Mouse (Mus musculus): ENCODE results near the gene Tssk3. TPM values are rescaled to one million over a fixed set of nuclear protein-coding genes. Genes with fewer than 3 reads are reported as not detected.

The Tssk3 gene
- polyA plus RNA-seq, 1 experiment from 2014 or later = not detected

DNA sequence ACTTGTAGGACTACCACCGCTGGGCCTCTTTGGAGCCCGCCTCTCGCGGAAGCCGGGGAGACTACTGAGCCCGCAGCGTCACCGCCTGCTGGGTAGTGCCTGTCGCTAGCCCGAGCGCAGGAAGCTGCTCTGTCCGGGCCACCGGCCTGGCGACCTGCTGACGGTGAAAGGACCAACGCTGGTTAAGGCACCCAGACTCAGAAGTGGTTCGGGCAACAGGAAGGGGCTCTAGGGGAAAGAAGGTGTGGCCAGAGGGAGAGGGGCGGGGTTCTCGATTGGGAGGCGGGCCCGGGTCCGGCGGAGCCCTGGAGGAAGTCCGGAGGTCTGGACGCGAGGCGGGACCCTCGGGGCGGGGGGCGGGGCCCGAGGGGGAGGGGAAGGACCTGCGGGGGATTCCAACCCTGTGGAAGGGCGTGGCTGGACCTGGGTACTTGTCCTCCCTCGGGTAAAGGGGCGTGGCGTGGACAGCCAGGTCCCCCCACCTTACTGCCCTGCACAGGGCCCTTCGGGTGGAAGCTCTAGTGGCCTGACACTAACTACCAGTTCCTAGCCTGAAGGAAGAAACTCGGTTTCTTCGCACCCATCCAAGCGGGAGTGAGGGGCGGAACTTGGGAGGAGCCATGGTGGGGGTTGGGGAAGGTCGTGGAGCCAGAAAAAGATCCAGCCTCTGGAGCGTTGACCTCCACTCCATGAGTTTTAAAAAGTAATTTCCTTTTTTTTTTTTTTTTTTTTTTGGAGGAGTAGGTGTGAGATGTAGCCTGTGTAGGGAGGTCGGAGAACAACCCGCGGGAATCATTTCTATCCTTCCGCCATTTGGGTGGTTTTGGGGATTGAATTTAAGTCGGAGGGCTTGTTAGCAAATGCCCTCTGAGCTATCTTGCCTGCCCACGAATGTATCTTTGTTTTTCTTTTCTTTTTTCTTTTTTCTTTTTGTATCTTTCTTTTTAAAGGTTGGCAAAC, 10.1 kb upstream of the Tssk3 start:
- 2% methylated on average over 47 of the region's 49 CpGs for WGBS
- ATAC-seq (ENCODE audit: extremely low read depth, insufficient number of reproducible peaks, low FRiP score, low TSS enrichment) = peak; percentile 81
- H3K4me1 ChIP-seq = peaks cover 67% of the 10 kb centered on the region

DNA sequence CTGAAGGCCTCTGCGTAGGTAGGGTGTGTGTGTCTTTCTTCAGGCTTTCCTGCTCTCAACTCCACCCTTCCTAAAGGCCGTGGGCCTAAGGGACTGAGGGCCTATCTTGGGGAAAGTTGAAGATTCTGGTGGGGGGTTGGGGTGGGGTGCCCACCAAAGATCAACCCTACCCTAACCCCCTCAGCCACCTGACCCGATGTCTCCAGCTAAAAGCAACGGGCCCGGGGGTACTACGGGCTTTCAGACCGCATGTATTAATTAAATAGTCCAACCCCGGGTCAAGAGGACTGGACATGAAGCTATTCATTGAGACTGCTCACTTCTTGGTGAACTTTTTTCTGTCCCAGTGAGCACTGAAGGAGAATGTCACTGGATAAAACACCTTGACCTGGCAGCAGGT, 9.2 kb upstream of the Tssk3 start:
- no peaks in the 10 kb centered on the region for H3K36me3 ChIP-seq
- H3K4me1 ChIP-seq = peaks cover 74% of the 10 kb centered on the region
- peak overlapping the region; percentile 96 for H3K27ac ChIP-seq (replicated peaks)
- H3K27me3 ChIP-seq (replicated peaks) = no peaks in the 10 kb centered on the region
- peak overlapping the region; percentile 90 for H3K9ac ChIP-seq
- ATAC-seq (ENCODE audit: extremely low read depth, insufficient number of reproducible peaks, low FRiP score, low TSS enrichment) = no peak
- WGBS = 78% methylated on average over 8 of the region's 8 CpGs
- H3K4me2 ChIP-seq = peak overlapping the region; percentile 81
- H3K9me3 ChIP-seq = no peaks in the 10 kb centered on the region
- peak overlapping the region; percentile 66 for H3K4me3 ChIP-seq

More for the DNA sequence above, 10.1 kb upstream of the Tssk3 start:
- peak overlapping the region; percentile 96 for H3K27ac ChIP-seq (replicated peaks)
- no peaks in the 10 kb centered on the region for H3K9me3 ChIP-seq
- peak overlapping the region; percentile 90 for H3K9ac ChIP-seq
- no peaks in the 10 kb centered on the region for H3K36me3 ChIP-seq
- no peaks in the 10 kb centered on the region for H3K27me3 ChIP-seq (replicated peaks)
- H3K4me2 ChIP-seq = peak overlapping the region; percentile 81
- peak overlapping the region; percentile 66 for H3K4me3 ChIP-seq

DNA sequence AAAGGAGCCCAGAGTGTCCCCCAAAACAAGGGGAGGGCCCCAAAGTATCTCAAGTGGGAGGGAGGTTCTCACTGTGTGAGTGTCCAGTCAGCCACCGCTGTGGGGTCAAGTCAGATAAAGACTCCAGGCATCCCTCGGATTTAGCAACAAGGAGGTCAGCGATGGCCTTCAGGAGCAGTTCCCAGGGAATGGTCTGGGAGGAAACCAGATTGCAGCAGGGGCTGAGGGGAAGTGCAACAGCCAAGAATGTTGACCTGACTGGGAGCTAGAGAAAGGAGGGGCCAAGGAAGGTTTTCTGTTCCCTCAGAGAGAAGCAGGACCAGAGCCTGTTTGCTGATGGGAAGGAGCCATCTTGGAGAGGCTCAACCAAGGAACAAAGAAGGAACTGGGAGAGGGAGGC, 8.1 kb upstream of the Tssk3 start:
- Histone ChIP-seq H3K4me1 (peaks cover 69% of the 10 kb centered on the region), H3K4me2 (no peak overlapping the region)
- 13% methylated on average over 3 of the region's 3 CpGs for WGBS

DNA sequence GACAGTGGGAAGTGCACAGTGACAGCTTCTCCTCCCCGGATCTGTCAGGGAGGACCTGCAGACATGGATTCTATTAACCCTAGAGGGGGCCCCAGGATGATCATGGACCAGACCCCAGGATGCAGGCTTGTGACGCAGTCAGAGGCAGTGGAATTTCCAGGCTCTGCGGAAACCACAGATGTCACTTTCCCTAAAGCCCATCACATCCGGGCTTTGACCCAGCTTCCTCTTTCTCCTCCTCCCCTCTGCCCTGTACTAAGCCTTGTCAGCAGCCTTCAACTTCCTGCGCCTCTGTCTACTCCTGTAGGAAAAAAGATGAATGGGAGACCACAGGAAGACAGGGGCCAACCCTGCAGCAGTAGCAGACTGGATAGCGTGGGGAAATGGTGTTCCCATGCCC, 5.8 kb upstream of the Tssk3 start:
- Histone ChIP-seq H3K4me2 (peak overlapping the region; percentile 0; the same call in 1 of the 2 replicates), H3K27ac (replicated peaks) (peak overlapping the region; percentile 85), H3K36me3 (no peaks in the 10 kb centered on the region), H3K9ac (no peak overlapping the region; the same call in 1 of the 2 replicates), H3K4me3 (no peak overlapping the region), H3K4me1 (peaks cover 50% of the 10 kb centered on the region), H3K9me3 (no peaks in the 10 kb centered on the region), H3K27me3 (replicated peaks) (peaks cover 16% of the 10 kb centered on the region)
- no peak for ATAC-seq (ENCODE audit: extremely low read depth, insufficient number of reproducible peaks, low FRiP score, low TSS enrichment)
- WGBS = 27% methylated on average over 6 of the region's 6 CpGs

More for the DNA sequence above, 8.1 kb upstream of the Tssk3 start:
- Histone ChIP-seq H3K4me3 (no peak overlapping the region), H3K9ac (no peak overlapping the region), H3K9me3 (no peaks in the 10 kb centered on the region), H3K27ac (replicated peaks) (peak overlapping the region; percentile 96), H3K36me3 (no peaks in the 10 kb centered on the region), H3K27me3 (replicated peaks) (no peaks in the 10 kb centered on the region)
- no peak for ATAC-seq (ENCODE audit: extremely low read depth, insufficient number of reproducible peaks, low FRiP score, low TSS enrichment)

DNA sequence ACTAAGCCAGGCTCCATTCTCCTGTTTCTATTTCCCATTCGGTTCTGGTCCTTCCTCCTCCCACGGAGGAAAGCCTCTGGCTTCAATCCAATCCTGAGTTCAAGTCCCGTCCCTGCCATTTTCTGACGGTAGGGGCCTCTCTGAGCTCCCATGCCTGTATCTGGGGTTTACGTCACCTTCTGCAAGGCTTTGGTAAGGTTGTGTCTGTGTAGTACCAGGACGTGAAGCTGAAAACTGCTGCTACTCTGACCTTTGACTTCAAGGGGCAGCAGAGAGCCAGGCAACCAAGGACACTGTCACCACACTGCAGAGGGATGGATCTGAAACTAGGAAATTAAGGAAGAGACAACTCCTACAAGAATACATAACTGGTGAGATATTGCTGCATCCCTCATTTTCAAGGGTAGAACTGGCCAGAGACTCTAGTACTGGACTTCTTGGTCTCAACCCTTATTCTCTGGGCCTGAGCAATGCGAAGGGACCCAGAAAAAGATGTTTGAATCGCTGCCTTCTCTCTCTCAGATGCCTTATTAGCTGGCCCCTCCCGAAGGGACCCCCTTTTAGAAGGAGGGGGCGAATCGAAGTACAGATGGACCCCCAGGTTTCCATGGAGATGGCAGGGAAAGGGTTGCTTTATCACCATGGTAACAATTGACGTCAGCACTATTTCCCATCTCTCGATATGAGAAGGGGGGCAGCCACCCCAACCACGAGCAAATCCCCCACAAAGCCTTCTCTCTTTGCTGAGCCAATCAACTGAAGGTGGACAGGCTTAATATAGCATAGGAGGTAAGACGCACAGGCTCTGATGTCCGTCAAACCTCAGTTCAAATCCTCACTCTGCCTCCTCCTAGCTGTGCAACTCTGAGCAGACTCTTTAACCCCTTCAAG, 5.1 kb upstream of the Tssk3 start:
- Histone ChIP-seq H3K36me3 (no peaks in the 10 kb centered on the region), H3K4me1 (peaks cover 53% of the 10 kb centered on the region), H3K27me3 (replicated peaks) (peaks cover 23% of the 10 kb centered on the region), H3K9me3 (no peaks in the 10 kb centered on the region), H3K4me2 (peak overlapping the region; percentile 0; the same call in 1 of the 2 replicates), H3K4me3 (no peak overlapping the region), H3K27ac (replicated peaks) (peak overlapping the region; percentile 85), H3K9ac (no peak overlapping the region; the same call in 1 of the 2 replicates)
- no peak for ATAC-seq (ENCODE audit: extremely low read depth, insufficient number of reproducible peaks, low FRiP score, low TSS enrichment)
- 25% methylated on average over 16 of the region's 16 CpGs for WGBS

DNA sequence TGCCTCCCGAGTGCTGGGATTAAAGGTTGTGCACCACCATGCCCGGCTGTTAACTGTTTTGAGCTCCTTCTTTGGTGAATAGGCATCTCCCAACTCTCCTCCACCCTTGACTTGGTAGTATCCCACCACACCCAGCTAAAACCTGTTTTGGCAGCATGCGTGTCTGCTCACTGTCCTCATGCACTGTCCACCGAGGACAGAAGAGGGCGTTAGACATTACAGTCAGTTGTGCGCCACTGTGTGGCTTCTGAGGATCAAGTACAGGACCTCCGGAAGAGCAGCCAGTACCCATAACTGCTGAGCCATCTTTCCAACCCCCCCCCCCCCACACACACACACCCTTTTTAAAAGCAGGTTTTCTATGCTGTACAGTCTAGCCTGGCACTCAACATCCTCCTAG, 3.9 kb upstream of the Tssk3 start:
- H3K9me3 ChIP-seq = no peaks in the 10 kb centered on the region
- no peak overlapping the region for H3K4me3 ChIP-seq
- H3K27me3 ChIP-seq (replicated peaks) = peaks cover 36% of the 10 kb centered on the region
- H3K9ac ChIP-seq = no peak overlapping the region
- no peak for ATAC-seq (ENCODE audit: extremely low read depth, insufficient number of reproducible peaks, low FRiP score, low TSS enrichment)
- peak overlapping the region; percentile 85 for H3K27ac ChIP-seq (replicated peaks)
- H3K4me2 ChIP-seq = no peak overlapping the region
- H3K36me3 ChIP-seq = peaks cover under 1% of the 10 kb centered on the region
- H3K4me1 ChIP-seq = peaks cover 47% of the 10 kb centered on the region
- 57% methylated on average over 7 of the region's 7 CpGs for WGBS

DNA sequence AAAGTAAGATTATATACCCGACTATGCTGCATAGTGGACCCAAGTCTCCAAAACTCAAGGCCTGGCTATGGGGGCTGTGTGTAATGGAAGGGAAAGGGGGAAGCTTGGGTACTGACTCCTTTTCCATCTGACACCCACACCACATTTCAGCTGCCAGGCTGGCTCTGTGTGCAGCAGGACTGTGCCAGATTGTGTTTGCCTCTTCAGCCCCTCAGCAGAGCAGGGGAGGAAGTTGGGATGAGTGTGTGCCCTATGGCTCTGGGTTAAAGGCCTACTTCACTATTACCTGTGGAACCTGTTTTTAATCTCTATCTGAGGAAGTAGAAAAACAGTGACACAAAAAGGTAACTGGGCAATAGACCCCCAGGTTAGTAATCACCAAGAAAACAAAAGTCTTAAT, 9.7 kb downstream of the Tssk3 start:
- no peak overlapping the region for H3K9ac ChIP-seq
- no peaks in the 10 kb centered on the region for H3K4me1 ChIP-seq
- no peaks in the 10 kb centered on the region for H3K27me3 ChIP-seq (replicated peaks)
- peaks cover 97% of the 10 kb centered on the region for H3K36me3 ChIP-seq
- no peak overlapping the region for H3K4me3 ChIP-seq
- H3K4me2 ChIP-seq = no peak overlapping the region
- no peaks in the 10 kb centered on the region for H3K9me3 ChIP-seq
- WGBS = 77% methylated on average over 1 of the region's 1 CpGs
- no peak for ATAC-seq (ENCODE audit: extremely low read depth, insufficient number of reproducible peaks, low FRiP score, low TSS enrichment)
- H3K27ac ChIP-seq (replicated peaks) = no peak overlapping the region

DNA sequence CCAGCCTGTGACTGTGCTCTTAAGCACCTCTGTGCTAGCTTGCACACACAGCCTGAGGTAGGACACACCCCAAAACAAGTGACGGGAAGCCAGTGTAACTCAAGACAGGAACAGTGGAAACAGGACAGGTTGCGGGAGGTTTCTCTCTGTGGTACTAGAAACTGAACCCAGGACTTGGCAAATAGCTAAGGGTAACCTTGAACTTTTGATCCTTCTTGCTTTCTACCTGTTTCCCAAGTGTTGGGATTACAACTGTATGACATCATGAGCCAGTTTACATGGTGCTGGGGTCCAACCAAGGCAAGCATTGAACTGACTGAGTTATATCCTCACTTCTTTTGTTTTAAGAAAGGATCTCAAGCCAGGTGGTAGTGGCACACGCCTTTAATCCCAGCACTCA, 11.0 kb downstream of the Tssk3 start:
- Histone ChIP-seq H3K4me3 (no peak overlapping the region), H3K4me1 (no peaks in the 10 kb centered on the region), H3K36me3 (peaks cover 96% of the 10 kb centered on the region), H3K4me2 (no peak overlapping the region), H3K9ac (no peak overlapping the region), H3K27ac (replicated peaks) (no peak overlapping the region), H3K9me3 (no peaks in the 10 kb centered on the region), H3K27me3 (replicated peaks) (no peaks in the 10 kb centered on the region)
- 93% methylated on average over 3 of the region's 3 CpGs for WGBS
- ATAC-seq (ENCODE audit: extremely low read depth, insufficient number of reproducible peaks, low FRiP score, low TSS enrichment) = no peak

DNA sequence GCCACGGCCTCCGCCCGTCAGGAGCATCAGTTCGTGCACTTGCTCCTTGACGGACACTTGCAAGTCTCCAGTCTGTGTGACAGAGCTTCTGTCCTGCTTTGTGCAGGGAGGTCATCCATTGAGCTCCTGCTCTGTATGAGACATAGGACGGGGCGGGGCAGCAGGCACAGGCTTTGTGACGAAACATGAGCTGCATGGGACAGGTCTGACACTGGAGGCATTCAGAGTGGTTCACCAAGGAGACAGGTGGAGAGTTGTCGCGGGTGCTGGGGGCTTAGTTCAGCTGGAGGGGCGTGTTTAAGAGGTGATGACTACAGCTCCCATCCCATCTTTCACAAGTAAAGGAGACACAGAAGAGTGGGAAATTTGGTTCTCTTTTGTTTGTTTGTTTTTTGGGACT, 14.8 kb downstream of the Tssk3 start:
- Histone ChIP-seq H3K36me3 (peaks cover 96% of the 10 kb centered on the region), H3K4me1 (no peaks in the 10 kb centered on the region)
- WGBS = 88% methylated on average over 11 of the region's 11 CpGs

DNA sequence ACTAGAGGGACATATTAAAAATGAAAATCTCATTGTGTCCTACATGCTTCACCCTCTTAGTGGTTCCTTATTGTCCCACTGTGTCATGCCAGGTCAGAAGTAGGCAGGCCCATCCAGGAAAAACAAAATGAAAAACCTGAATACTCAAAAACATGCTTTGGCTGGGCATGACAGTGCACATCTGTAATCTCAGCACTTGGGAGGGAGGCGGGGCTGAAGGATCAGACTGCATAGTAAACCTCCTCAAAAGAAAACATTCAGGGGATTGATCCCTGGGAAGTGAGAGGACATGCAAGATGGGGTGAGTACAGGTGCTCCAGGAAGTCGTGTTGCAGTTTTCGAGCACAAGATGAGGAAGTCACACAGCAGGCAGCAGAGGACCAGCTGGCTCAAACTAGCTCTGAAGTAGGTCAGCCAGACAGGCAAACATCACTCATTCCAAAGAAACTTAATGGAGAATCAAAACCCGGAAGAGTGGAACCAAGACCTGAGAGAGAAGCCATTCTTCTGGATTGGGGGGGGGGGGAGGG, 26.5 kb downstream of the Tssk3 start:
- H3K4me1 ChIP-seq = peaks cover 26% of the 10 kb centered on the region
- no peak overlapping the region for H3K4me3 ChIP-seq
- H3K36me3 ChIP-seq = peaks cover 62% of the 10 kb centered on the region
- peak overlapping the region; percentile 79 for H3K4me2 ChIP-seq
- no peak for ATAC-seq (ENCODE audit: extremely low read depth, insufficient number of reproducible peaks, low FRiP score, low TSS enrichment)
- 0 out of 2 replicates have a peak overlapping the region, but pooled peaks have one; percentile 28 for H3K27ac ChIP-seq (replicated peaks)
- H3K27me3 ChIP-seq (replicated peaks) = no peaks in the 10 kb centered on the region
- H3K9ac ChIP-seq = no peak overlapping the region
- H3K9me3 ChIP-seq = no peaks in the 10 kb centered on the region
- 76% methylated on average over 4 of the region's 4 CpGs for WGBS

More for the DNA sequence above, 14.8 kb downstream of the Tssk3 start:
- no peak overlapping the region for H3K27ac ChIP-seq (replicated peaks)
- no peaks in the 10 kb centered on the region for H3K27me3 ChIP-seq (replicated peaks)
- H3K4me2 ChIP-seq = no peak overlapping the region
- no peaks in the 10 kb centered on the region for H3K9me3 ChIP-seq
- no peak overlapping the region for H3K9ac ChIP-seq
- ATAC-seq (ENCODE audit: extremely low read depth, insufficient number of reproducible peaks, low FRiP score, low TSS enrichment) = no peak
- no peak overlapping the region for H3K4me3 ChIP-seq
